Mouse (Mus musculus) bone marrow, adult 2 months (tissue): Measurements from ENCODE around the gene Corin. TPM values are rescaled to one million over a fixed set of nuclear protein-coding genes. Genes with fewer than 3 reads are reported as not detected.

ENCODE experiments used
- H3K27ac ChIP-seq: fragments of 200-500 bp; 2 replicates; pipeline ENCODE4 v1.5.1; 2012; ENCODE audit warnings: low read depth, mild to moderate bottlenecking, control low read depth, inconsistent platforms, low read length; ENCODE audit not compliant: control insufficient read depth, poor library complexity, insufficient read depth
- H3K4me1 ChIP-seq: fragments of 200-500 bp; 2 replicates; pipeline ENCODE4 v1.6.1; 2011; ENCODE audit warnings: low read length; ENCODE audit not compliant: control insufficient read depth, insufficient read depth
- H3K4me3 ChIP-seq: fragments of 200-500 bp; replicated peaks from 2 replicates; pipeline ENCODE3; 2011; ENCODE audit warnings: mild to moderate bottlenecking, low read depth, low read length, control low read depth; ENCODE audit not compliant: control insufficient read depth
- CTCF ChIP-seq: fragments of 200-500 bp; IDR thresholded peaks from 2 replicates; pipeline ENCODE4 v1.5.1; 2011; ENCODE audit warnings: low read length, control low read depth; ENCODE audit not compliant: control insufficient read depth, insufficient read depth
- POLR2A ChIP-seq: fragments of 200-500 bp; IDR thresholded peaks from 2 replicates; pipeline ENCODE4 v1.6.1; 2011; ENCODE audit warnings: low read depth, mild to moderate bottlenecking, control low read depth, low read length, borderline replicate concordance; ENCODE audit not compliant: control insufficient read depth
- WGBS: fragments of 180-500 bp; shearing (Covaris S2); methylation state at CpG from one replicate; pipeline ENCODE4 v1.1.7; 2018; 5-methylcytosine and 5-hydroxymethylcytosine counted together
- polyA plus RNA-seq: library from polyadenylated mRNA; stranded (reverse); fragments of >200 nt; gene quantifications from 2 replicates; pipeline ENCODE4 v1.2.4, GENCODE M21; 2011; ENCODE audit warnings: low replicate concordance; ENCODE audit not compliant: missing spikeins, insufficient read depth, insufficient read length

Gene Corin
- polyA plus RNA-seq, 1 experiment, result not detected

- Histone ChIP-seq H3K4me3 (no peak overlapping the region), H3K4me1 (no peaks in the 10 kb centered on the region), H3K27ac (no peak overlapping the region)
- WGBS, result 74% methylated on average over 4 of the region's 4 CpGs
- TF ChIP-seq POLR2A (no peak), CTCF (no peak)
These were observed 138.5 kb downstream of the Corin start for GRCm38 (mm10) chr5:72365801-72366200.

- 66% methylated on average over 3 of the region's 3 CpGs for WGBS
- Histone ChIP-seq H3K4me3 (no peak overlapping the region), H3K4me1 (no peaks in the 10 kb centered on the region), H3K27ac (no peak overlapping the region)
- TF ChIP-seq CTCF (no peak), POLR2A (no peak)
These were observed 140.4 kb downstream of the Corin start for GRCm38 (mm10) chr5:72363838-72364237.

GRCm38 (mm10) chr5:72353746-72354145, 150.5 kb downstream of the Corin start:
- no peak for TF ChIP-seq POLR2A
- TF ChIP-seq CTCF, result no peak
- H3K4me1 ChIP-seq, result no peaks in the 10 kb centered on the region
- 69% methylated on average over 4 of the region's 4 CpGs for WGBS
- no peak overlapping the region for H3K4me3 ChIP-seq
- H3K27ac ChIP-seq, result no peak overlapping the region

- H3K27ac ChIP-seq, result no peak overlapping the region
- no peaks in the 10 kb centered on the region for H3K4me1 ChIP-seq
- no peak for TF ChIP-seq CTCF
- no peak for TF ChIP-seq POLR2A
- WGBS, result 41% methylated on average over 5 of the region's 5 CpGs
- H3K4me3 ChIP-seq, result no peak overlapping the region
These were observed 154.1 kb downstream of the Corin start for GRCm38 (mm10) chr5:72350081-72350758.

GRCm38 (mm10) chr5:72348591-72348990, 155.7 kb downstream of the Corin start:
- Histone ChIP-seq H3K4me3 (no peak overlapping the region), H3K27ac (no peak overlapping the region), H3K4me1 (no peaks in the 10 kb centered on the region)
- TF ChIP-seq POLR2A (no peak), CTCF (no peak)
- WGBS, result 57% methylated on average over 2 of the region's 2 CpGs

- Histone ChIP-seq H3K27ac (no peak overlapping the region), H3K4me1 (no peaks in the 10 kb centered on the region), H3K4me3 (no peak overlapping the region)
- 37% methylated on average over 5 of the region's 5 CpGs for WGBS
- TF ChIP-seq CTCF, result no peak
- no peak for TF ChIP-seq POLR2A
These were observed 168.4 kb downstream of the Corin start for GRCm38 (mm10) chr5:72335873-72336272.

- TF ChIP-seq POLR2A (no peak), CTCF (no peak)
- WGBS, result 80% methylated on average over 10 of the region's 10 CpGs
These were observed 171.4 kb downstream of the Corin start for GRCm38 (mm10) chr5:72332901-72333300.

GRCm38 (mm10) chr5:72331217-72331616, 173.1 kb downstream of the Corin start:
- no peaks in the 10 kb centered on the region for H3K4me1 ChIP-seq
- H3K4me3 ChIP-seq, result no peak overlapping the region
- TF ChIP-seq POLR2A (no peak), CTCF (no peak)
- 88% methylated on average over 2 of the region's 2 CpGs for whole genome bisulfite sequencing
- H3K27ac ChIP-seq, result no peak overlapping the region

More at GRCm38 (mm10) chr5:72332901-72333300, 171.4 kb downstream of the Corin start:
- Histone ChIP-seq H3K27ac (no peak overlapping the region), H3K4me3 (no peak overlapping the region), H3K4me1 (no peaks in the 10 kb centered on the region)
